In the genomic region with DNA sequence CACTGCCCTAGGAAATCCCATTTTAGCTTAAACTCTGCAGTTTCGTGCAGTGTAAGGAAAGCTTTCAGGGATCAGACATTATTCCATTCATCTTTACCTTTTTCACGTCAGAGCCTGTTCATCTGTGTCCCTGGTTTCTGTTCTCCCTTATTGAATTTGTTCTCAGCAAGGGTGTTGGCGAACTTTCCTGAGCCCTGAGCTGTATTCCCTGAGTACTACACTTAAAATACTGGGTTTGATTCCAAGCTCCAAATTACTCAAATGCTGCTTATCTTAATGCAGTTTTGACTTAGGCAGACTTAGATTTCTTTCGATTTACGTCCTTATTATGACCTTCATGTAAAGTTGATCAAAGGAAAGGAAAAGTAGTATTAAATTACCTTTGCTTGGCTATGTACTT, we compare ENCODE assay signal across 8 mouse cellular contexts. TPM values are rescaled to one million over a fixed set of nuclear protein-coding genes. Genes with fewer than 3 reads are reported as not detected.
DNase-seq lines count a peak whose midpoint lies in the region; ATAC-seq and TF ChIP-seq lines count a peak whose summit lies in the region.

No protein-coding gene starts in this region.

- peak overlapping the region; percentile 89 for H3ac ChIP-seq in myocyte (ENCODE audit: control insufficient read depth, insufficient read length)

- 8% methylated on average over 5 of the region's 5 CpGs for WGBS in embryonic facial prominence, embryonic 13.5 days
- WGBS in intestine, embryonic 14.5 days = 20% methylated on average over 5 of the region's 5 CpGs

- no peak for DNase-seq in left cerebral cortex, adult 2 months (ENCODE audit: extremely low spot score in 1 of 2, low spot score in 2 of 2)
- no peak for DNase-seq in left cerebral cortex, postnatal 36 days (ENCODE audit: low spot score in 2 of 2)
- DNase-seq in intestine, embryonic 14.5 days (ENCODE audit: low spot score) = no peak
- no peak for DNase-seq in left cerebral cortex, postnatal 25 days (ENCODE audit: low spot score in 2 of 2)
- DNase-seq in left cerebral cortex, postnatal 14 days (ENCODE audit: low spot score in 2 of 2) = no peak
- no peak for DNase-seq in gastrocnemius, postnatal 14 days

- peaks cover 12% of the 10 kb centered on the region for H3K4me1 ChIP-seq in embryonic facial prominence, embryonic 13.5 days
- peaks cover 11% of the 10 kb centered on the region for H3K4me1 ChIP-seq in intestine, embryonic 14.5 days (replicated peaks; ENCODE audit: control insufficient read depth, insufficient read depth, low read length)

- ATAC-seq in embryonic facial prominence, embryonic 13.5 days (ENCODE audit: insufficient number of reproducible peaks, insufficient read depth, low FRiP score, low TSS enrichment, low read depth) = no peak
- ATAC-seq in intestine, embryonic 14.5 days (replicated peaks; ENCODE audit: low FRiP score, low TSS enrichment, low read depth) = no peak

- intact Hi-C loops in left cerebral cortex, adult 2 months (cut with DNase I) = loop anchor here (2.0 to 5.0 kb wide), 4 partner anchors 90 to 279 kb away; partner anchors contain the start of gene Abi2
- intact Hi-C loops in left cerebral cortex, postnatal 36 days (cut with DNase I) = loop anchor here (5.0 kb wide), 1 partner anchor 280 kb away; no protein-coding TSS in a partner anchor
- intact Hi-C loops in left cerebral cortex, postnatal 25 days (cut with DNase I) = loop anchor here (2.0 to 5.0 kb wide), 5 partner anchors 90 to 295 kb away; partner anchors contain the start of gene Abi2
- intact Hi-C loops in left cerebral cortex, postnatal 14 days (cut with DNase I) = loop anchor here (5.0 to 10.0 kb wide), 2 partner anchors 290 to 387 kb away; no protein-coding TSS in a partner anchor
- intact Hi-C loops in gastrocnemius, postnatal 14 days (cut with DNase I; ENCODE audit: low total_unique reads) = no loop called here

- TF ChIP-seq CTCF in left cerebral cortex, adult 2 months (IDR thresholded peaks at IDR 0.05) = no peak

- H3K9me3 ChIP-seq in embryonic facial prominence, embryonic 13.5 days = no peaks in the 10 kb centered on the region
- no peaks in the 10 kb centered on the region for H3K9me3 ChIP-seq in intestine, embryonic 14.5 days (ENCODE audit: control insufficient read depth, low read length)

- peaks cover 37% of the 10 kb centered on the region for H3K79me2 ChIP-seq in myocyte (ENCODE audit: control insufficient read depth, insufficient read depth)

- TF ChIP-seq POLR2A in myocyte (IDR thresholded peaks at IDR 0.05; ENCODE audit: insufficient read length, low read depth) = no peak

- H3K4me2 ChIP-seq in embryonic facial prominence, embryonic 13.5 days = peak overlapping the region; percentile 75
- peak overlapping the region; percentile 74 for H3K4me2 ChIP-seq in intestine, embryonic 14.5 days (ENCODE audit: low read length)
- peak overlapping the region; percentile 68 for H3K4me2 ChIP-seq in myocyte (ENCODE audit: low read depth)

- peak overlapping the region; percentile 94 for H3K27ac ChIP-seq in left cerebral cortex, adult 2 months
- H3K27ac ChIP-seq in embryonic facial prominence, embryonic 13.5 days = peak overlapping the region; percentile 96
- H3K27ac ChIP-seq in intestine, embryonic 14.5 days (ENCODE audit: low read depth) = peak overlapping the region; percentile 95

- H3K9ac ChIP-seq in embryonic facial prominence, embryonic 13.5 days = peak overlapping the region; percentile 95
- H3K9ac ChIP-seq in intestine, embryonic 14.5 days (ENCODE audit: low read length) = peak overlapping the region; percentile 62

- no peaks in the 10 kb centered on the region for H3K27me3 ChIP-seq in embryonic facial prominence, embryonic 13.5 days
- no peaks in the 10 kb centered on the region for H3K27me3 ChIP-seq in intestine, embryonic 14.5 days (replicated peaks; ENCODE audit: control insufficient read depth, insufficient read depth, low read length)
- H3K27me3 ChIP-seq in myocyte (ENCODE audit: control insufficient read depth, insufficient read depth, insufficient read length) = no peaks in the 10 kb centered on the region

- peaks cover 1% of the 10 kb centered on the region; the same call in 1 of the 2 replicates for H3K36me3 ChIP-seq in embryonic facial prominence, embryonic 13.5 days
- no peaks in the 10 kb centered on the region for H3K36me3 ChIP-seq in intestine, embryonic 14.5 days (ENCODE audit: control insufficient read depth, insufficient read depth, low read length)
- H3K36me3 ChIP-seq in myocyte (ENCODE audit: control insufficient read depth, insufficient read depth) = no peaks in the 10 kb centered on the region

- H3K4me3 ChIP-seq in left cerebral cortex, adult 2 months = peak overlapping the region; percentile 100
- H3K4me3 ChIP-seq in embryonic facial prominence, embryonic 13.5 days = peak overlapping the region; percentile 92
- peak overlapping the region; percentile 77 for H3K4me3 ChIP-seq in intestine, embryonic 14.5 days (ENCODE audit: low read depth, low read length)
- peak overlapping the region; percentile 49 for H3K4me3 ChIP-seq in myocyte

TF ChIP-seq in myocyte, 11 proteins besides CTCF, POLR2A, EP300 and RAD21:
- no peak for TF ChIP-seq MAX (IDR thresholded peaks at IDR 0.05; ENCODE audit: low read depth)
- no peak for TF ChIP-seq CEBPB (IDR thresholded peaks at IDR 0.05; ENCODE audit: insufficient read depth, poor library complexity, severe bottlenecking)
- no peak for TF ChIP-seq POLR2AphosphoS2 (IDR thresholded peaks at IDR 0.05; ENCODE audit: insufficient read length, low read depth)
- TF ChIP-seq TCF3 (IDR thresholded peaks at IDR 0.05; ENCODE audit: insufficient read length, low read depth) = no peak
- TF ChIP-seq USF1 (IDR thresholded peaks at IDR 0.05; ENCODE audit: low read depth) = no peak
- TF ChIP-seq REST (IDR thresholded peaks at IDR 0.05; ENCODE audit: insufficient read depth, insufficient read length) = no peak
- no peak for TF ChIP-seq MYOG (IDR thresholded peaks at IDR 0.05; ENCODE audit: control insufficient read depth in 1 of 3, insufficient read depth in 1 of 3, insufficient read length in 2 of 3, low read depth in 2 of 3)

RNA-seq across cellular contexts. Expression of gene Raph1, which starts 0.4 kb away (rescaled TPM):
- 10 to 100 TPM; 84.4 to 88.8 TPM for total RNA-seq in left cerebral cortex, adult 2 months (2021)
- total RNA-seq in left cerebral cortex, postnatal 36 days (2021) = 10 to 100 TPM; 68.4 to 83.6 TPM
- 26.2 and 27.6 TPM in 2 replicates for polyA plus RNA-seq in embryonic facial prominence, embryonic 13.5 days (2015; fragmentation: Nextera tagmentation; extraction: Ambion mirVana)
- polyA plus RNA-seq in intestine, embryonic 14.5 days (2014; fragmentation: Nextera tagmentation; extraction: Ambion mirVana) = 32.2 and 34.1 TPM in 2 replicates
- polyA plus RNA-seq in myocyte (2012; fragmentation: generic; extraction: Trizol) = 7.4 TPM
- 10 to 100 TPM; 79.6 to 89.1 TPM for total RNA-seq in left cerebral cortex, postnatal 25 days (2021)
- 100 to 1,000 TPM in 1 of 2 experiments, 10 to 100 TPM in 1; 86.8 to 102 TPM for total RNA-seq in left cerebral cortex, postnatal 14 days (2021)
- 10 to 100 TPM; 22.8 to 33.3 TPM for total RNA-seq in gastrocnemius, postnatal 14 days (2021)

Comparison
In these comparisons a context has a peak if more than half of its experiments do, and no peak if none do; other contexts are left out.
1. H3K4me3 ChIP-seq: peak in every context shown above with its lines; median percentile 100 in left cerebral cortex, adult 2 months; 92 in embryonic facial prominence, embryonic 13.5 days; 77 in intestine, embryonic 14.5 days; 49 in myocyte.